Mouse (Mus musculus) E14TG2a.4 (cell line): ENCODE measurements at regions not wholly inside any gene's neighbourhood (a gene's known extent, or its start where the extent isn't known, plus 50 kb on each side); places are given as distances from the start of the nearest gene placed in this dataset.

ENCODE experiments used
- H3K27me3 ChIP-seq: 2 replicates; pipeline ENCODE4 v1.6.1; 2014; ENCODE audit warnings: low read length, control low read depth; ENCODE audit not compliant: insufficient read depth
- H3K36me3 ChIP-seq: 2 replicates; pipeline ENCODE4 v1.6.1; 2014; ENCODE audit warnings: low read length, control low read depth; ENCODE audit not compliant: insufficient read depth
- H3K4me1 ChIP-seq: replicated peaks from 2 replicates; pipeline ENCODE4 v1.6.1; 2014; ENCODE audit warnings: low read depth, low read length, control low read depth
- H3K4me3 ChIP-seq: replicated peaks from 2 replicates; pipeline ENCODE4 v1.5.1; 2014; ENCODE audit warnings: mild to moderate bottlenecking, low read length
- H3K9me3 ChIP-seq: 2 replicates; pipeline ENCODE4 v1.6.1; 2014; ENCODE audit warnings: low read length, control low read depth
- CTCF ChIP-seq: conservative IDR thresholded peaks from 2 replicates; pipeline ENCODE4 v1.5.1; 2014; ENCODE audit warnings: low read length
- NANOG ChIP-seq: IDR thresholded peaks from 2 replicates; pipeline ENCODE4 v1.6.1; 2014; ENCODE audit warnings: borderline replicate concordance, low read length, mixed read lengths
- POU5F1 ChIP-seq: IDR thresholded peaks from 2 replicates; pipeline ENCODE4 v1.6.1; 2014; ENCODE audit warnings: low read length, borderline replicate concordance

- H3K36me3 ChIP-seq, result no peaks in the 10 kb centered on the region
- TF ChIP-seq CTCF, result no peak
- TF ChIP-seq POU5F1, result no peak
- TF ChIP-seq NANOG, result no peak
- H3K4me1 ChIP-seq, result no peaks in the 10 kb centered on the region
- H3K9me3 ChIP-seq, result peaks cover 11% of the 10 kb centered on the region
- no peak overlapping the region for H3K4me3 ChIP-seq
- no peaks in the 10 kb centered on the region for H3K27me3 ChIP-seq
These were observed 50.6 kb upstream of the Tgm3 start for GRCm38 (mm10) chr2:129961522-129961921.
